Mouse (Mus musculus) right cerebral cortex, postnatal 36 days (tissue): ENCODE measurements at regions not wholly inside any gene's neighbourhood (a gene's known extent, or its start where the extent isn't known, plus 50 kb on each side); places are given as distances from the start of the nearest gene placed in this dataset.

ENCODE experiments used
- DNase-seq, 2 experiments: peaks; one replicate each; pipeline ENCODE4 v3.0.0; 2022; ENCODE audit warnings: low spot score in 2 of 2, mixed read lengths in 1 of 2

DNA sequence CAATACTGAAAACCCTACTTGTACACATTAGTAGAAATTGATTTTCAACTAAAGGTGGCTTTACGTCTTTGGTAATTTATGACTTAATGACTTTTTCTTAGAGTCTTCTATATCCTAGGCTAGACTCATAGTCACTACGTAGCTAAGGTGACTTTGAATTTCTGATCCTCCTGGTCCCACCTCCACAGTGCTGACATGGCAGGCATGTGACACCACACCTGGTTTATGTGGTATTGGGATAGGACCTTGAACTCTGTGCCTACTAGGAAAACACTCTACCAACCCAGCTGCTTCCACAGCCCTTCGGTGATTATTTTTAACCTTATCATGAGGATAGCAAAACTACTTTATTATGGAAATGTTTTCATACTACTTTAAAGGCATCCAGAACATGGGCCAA is 51.5 kb upstream of the D7Ertd443e start:
- no peak for DNase-seq

DNA sequence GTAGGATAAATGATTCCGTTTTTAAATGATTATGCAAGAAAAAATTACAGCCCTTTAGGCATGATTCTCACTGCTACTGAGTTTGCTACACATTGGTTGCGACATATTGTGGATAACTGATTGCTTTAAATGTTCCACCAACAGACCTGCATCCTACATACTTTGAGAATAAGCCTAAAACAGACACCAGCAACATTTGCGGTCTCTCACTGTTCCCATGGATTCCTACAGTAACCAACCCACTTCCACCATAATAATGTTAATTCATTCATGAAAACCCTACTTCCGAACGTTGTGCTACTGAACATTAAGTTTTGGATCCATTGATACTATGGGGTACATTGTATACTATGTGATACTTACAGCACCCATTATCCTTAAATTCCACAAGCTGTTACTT is 53.8 kb upstream of the D7Ertd443e start:
- no peak for DNase-seq

DNA sequence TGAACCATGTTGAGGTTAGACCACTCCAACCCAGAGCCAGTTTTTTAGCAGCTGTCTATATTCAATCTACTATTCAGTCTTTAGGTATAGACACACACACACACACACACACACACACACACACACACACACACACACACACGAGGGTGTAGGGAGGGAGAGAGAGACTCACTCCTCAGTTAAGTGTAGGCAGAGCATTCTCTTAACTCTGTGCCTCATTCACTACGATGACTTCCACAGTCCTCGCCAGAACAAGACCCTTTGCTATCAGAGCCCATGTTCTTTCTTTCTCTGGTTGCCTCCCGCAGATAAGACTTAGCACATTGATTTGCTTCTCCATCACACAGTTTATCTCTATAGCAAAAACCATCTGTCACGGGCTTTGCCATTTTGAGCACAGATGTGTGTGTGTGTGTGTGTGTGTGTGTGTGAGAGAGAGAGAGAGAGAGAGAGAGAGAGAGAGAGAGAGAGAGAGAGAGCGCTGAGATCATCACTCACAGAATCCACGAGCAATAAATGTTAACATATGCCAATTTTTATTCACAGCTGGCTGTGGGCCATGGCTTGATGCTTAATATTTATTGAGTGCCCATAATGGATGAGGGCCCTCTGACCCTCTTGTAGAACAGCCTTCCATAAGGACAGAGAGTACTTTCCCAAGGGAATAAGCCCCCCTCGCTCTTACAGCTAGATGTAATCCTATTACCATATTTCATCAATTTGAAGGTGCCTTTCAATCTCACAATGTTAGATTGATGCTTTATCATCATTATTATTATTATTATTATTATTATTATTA is 59.7 kb upstream of the D7Ertd443e start:
- DNase-seq = no peak

DNA sequence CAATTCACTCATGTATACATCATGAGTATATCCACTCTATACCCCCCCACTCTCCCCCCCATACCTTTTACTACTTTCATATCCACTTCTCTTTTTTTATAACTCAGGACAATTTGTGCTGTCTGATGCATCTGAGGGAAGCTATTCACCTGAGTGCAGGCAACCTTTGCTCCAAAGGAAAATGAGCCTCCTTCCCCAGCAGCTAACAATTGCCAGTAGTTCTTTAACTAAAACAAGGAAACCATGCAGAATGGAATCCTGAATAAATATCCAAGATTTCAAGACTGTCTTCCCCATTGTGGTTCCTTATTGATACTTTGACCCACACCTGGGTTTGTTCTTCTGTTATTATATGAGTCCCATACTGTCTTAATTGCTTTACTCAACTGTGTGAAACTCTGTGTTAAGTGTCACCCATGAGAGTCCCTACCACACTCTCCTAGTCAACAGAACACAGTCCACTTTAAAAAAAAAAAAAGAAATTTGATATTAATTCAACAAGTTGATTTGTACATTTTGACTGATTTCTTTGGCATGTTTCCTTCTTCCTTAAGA is 62.3 kb upstream of the D7Ertd443e start:
- no peak for DNase-seq

GRCm38 (mm10) chr7:134448831-134449230 is 63.4 kb upstream of the D7Ertd443e start:
- DNase-seq = no peak

DNA sequence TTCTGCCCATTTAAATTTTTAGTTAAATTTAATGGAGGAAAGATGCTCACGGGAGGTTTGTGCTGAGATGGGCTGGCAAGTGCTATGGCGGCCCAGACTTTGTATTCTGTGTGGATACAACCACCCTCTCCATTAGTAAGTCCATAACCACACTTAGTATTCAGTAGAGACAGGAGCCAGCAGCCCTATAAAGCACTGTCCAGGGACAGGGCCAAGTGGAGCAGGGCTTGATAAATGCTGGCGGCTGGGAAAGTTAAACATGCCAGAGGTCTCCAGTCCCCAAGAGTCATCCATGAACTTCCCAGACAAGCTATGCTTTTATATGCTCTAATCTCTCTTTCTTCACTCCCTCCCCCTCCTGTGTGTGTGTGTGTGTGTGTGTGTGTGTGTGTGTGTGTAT is 77.2 kb upstream of the D7Ertd443e start:
- DNase-seq = no peak

- DNase-seq = no peak
These were observed 77.9 kb upstream of the D7Ertd443e start for GRCm38 (mm10) chr7:134463380-134463779.

DNA sequence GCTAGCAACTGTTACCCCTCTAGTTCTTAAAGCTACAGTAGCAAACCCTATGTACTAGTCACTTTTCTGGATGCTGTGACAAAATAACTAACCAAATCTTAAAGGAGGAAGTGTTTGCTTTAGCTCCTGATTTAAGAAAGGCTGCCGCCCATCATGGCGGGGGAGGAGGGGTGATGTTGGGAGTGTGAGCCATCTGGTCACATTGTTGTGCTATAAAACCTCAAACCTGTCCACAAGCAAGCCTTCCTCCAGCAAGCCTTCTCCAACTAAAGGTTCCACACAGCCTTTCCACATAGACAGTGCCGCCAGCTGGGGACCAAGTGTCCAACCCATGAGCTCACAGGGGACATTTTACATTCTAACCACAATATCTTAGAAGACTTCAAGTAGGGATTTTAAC is 81.8 kb upstream of the D7Ertd443e start:
- peak; percentile 6 to 17 for DNase-seq

GRCm38 (mm10) chr7:134471286-134471685 is 85.8 kb upstream of the D7Ertd443e start:
- no peak for DNase-seq

DNA sequence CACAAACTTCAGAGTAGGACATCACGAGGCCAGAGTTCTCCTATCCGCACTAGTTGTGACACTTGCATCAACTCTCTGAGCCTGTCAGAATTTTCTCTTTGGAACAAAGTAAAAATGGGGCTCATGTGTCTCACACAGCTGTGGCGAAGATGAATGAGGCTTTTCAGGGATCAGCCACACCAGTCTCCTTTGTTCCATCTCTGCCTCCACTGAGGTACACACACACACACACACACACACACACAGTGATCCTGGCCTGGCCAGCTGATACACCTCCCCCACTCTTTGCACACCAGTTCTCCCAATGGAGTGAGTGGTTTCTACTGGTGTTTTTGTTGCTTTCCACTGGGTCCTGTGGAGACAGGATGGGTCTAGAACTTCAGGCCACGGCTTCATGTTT is 105.9 kb upstream of the D7Ertd443e start:
- DNase-seq = peak in 1 of 2 experiments; percentile 9

- DNase-seq = no peak
These were observed 111.8 kb upstream of the D7Ertd443e start for GRCm38 (mm10) chr7:134497219-134497618.

DNA sequence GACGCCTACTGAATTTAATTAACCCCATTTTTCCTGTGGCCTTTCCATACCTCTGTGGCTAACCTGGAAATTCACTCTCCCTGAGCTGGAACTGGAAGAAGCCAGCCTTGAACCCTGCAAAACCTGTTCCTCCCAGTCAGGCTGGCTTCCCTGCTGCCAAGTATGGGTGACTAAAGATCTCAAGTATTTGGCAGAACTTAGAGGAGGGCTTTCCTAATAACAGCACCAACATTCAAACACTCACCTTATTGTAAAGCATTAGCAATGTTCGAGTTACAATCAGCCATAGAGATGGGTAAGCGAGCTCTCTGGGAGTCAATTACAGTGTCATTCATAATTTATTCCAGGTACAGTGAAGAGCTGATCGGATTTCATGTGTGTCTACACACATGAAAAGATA is 112.4 kb upstream of the D7Ertd443e start:
- no peak for DNase-seq

DNA sequence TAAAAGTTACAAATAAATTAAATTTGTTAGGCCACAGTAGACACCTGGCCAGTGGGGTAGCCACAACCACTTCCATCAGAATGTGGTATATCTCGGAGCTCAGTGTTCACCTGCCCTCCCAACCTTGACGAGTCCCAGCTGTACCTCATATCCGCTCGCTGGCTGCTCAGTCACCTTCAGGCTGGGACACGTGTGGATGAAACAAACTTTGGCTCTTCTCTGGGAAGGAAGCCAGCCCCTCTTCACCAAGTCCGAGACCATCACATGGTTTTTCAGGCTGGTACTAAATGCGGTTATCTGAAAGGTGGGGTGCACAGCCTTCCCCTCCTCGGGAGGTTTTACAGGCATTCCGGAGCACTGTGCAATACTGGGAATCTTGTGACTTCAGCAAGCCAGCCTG is 113.3 kb upstream of the D7Ertd443e start:
- no peak for DNase-seq

DNA sequence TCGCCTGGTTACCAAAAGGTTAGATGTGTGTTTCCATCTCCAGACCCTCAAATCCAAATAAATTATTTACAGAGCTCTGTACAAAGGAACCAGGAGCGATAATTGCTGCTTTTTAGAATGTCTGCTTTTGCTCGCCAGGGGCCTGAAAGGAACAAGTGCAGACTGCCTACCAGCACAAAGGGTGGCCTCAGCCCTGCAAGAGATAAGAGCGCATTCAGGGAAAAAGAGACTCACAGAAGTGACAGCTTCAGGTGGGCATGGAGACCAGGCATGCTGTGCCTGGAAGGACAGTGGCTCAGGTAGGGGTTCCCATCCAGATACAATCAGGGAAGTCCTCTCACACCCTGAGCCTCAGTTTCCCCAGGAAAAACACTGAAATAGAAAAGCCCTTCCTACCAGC is 114.0 kb upstream of the D7Ertd443e start:
- no peak for DNase-seq

DNA sequence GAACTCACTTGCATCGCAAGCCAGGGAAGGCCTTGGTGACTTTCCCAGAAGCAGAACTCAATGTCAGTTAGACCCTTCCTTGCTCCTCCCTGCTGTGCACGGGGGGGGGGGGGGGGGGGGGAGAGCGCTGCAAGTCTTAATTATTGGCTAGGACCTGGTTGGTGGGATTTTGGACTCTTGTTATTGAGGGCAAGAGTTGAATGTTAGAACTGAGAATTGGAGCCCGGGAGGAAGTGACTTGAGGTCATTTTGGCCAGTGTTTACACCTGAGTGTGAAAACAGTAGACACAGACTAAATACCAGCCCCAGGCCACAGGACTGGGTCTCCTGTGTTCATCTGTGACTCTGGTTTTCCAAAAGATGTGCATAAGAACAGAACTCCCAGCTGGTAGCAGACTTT is 114.7 kb upstream of the D7Ertd443e start:
- DNase-seq = no peak

GRCm38 (mm10) chr7:134501079-134501478 is 115.6 kb upstream of the D7Ertd443e start:
- DNase-seq = no peak

GRCm38 (mm10) chr7:134510333-134510928 is 125.0 kb upstream of the D7Ertd443e start:
- DNase-seq = no peak

- no peak for DNase-seq
These were observed 134.0 kb upstream of the D7Ertd443e start for GRCm38 (mm10) chr7:134519372-134519975.

GRCm38 (mm10) chr7:134523897-134524296 is 138.4 kb upstream of the D7Ertd443e start:
- DNase-seq = no peak

DNA sequence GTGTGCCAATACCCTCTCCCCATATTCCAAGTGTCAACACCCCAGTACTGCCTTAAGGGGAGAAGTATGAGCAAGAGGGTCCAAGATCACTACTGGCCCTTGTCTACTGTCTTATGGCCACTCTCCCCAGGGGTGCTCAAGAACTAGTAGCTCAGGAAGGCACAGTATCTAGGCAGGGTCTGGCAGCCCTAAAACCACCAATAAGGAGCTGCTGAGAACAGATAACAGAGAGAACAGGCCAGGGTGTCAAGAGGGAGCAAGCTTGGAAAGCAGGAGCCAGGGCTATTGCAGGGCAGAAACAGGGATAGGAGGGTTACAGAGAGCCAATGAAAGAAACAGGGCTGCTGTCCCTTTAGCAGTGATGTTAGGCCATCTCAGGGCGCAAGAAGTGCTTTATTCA is 139.6 kb upstream of the D7Ertd443e start:
- DNase-seq = no peak

GRCm38 (mm10) chr7:134525461-134525860 is 140.0 kb upstream of the D7Ertd443e start:
- DNase-seq = no peak

DNA sequence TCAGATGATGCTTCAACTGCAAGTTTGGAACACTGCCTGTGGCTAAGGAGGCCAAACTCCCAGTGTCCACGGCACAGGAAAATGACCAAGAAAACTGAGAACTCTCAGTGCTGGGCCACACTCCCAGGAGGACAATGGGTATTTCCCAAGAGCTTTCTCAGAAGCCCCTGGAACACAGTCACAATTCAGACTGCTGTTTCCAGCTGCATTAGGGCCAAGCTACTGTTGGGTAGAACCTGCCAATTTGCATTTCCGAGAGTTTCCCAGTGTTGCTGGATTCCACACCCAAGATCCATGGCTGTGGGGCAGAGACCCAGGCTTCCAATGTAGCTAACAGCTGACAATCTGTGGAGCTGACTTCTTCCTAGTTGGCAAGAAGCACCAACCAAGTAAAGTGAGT is 141.9 kb upstream of the D7Ertd443e start:
- no peak for DNase-seq

DNA sequence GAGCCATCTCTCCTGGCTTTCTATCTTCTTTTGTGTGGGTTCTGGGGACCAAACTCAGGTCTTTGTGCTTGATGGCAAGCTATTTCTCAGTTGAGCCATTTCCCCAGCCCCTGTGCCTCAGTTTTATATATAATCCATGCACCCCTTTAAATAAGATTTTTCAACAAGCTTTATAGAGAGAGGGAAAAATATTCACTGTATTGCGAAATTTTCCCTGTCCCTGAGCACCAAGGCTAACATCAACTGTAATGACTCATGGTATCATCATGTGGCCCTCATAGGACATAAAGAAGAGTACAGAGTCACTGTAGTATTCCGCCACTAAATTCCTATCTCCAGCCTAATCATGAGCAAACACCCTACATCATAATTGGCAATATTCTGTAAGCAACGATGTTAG is 142.4 kb upstream of the Dock1 start:
- DNase-seq = no peak
